Mouse (Mus musculus) natural killer cell, adult 2 months (primary cell): ENCODE measurements around the gene Epn2.

Experiments
- DNase-seq, 2 experiments: peaks; one replicate each; pipeline ENCODE4 v3.0.0; 2022; ENCODE audit warnings: low spot score in 2 of 2

The Epn2 gene

DNA sequence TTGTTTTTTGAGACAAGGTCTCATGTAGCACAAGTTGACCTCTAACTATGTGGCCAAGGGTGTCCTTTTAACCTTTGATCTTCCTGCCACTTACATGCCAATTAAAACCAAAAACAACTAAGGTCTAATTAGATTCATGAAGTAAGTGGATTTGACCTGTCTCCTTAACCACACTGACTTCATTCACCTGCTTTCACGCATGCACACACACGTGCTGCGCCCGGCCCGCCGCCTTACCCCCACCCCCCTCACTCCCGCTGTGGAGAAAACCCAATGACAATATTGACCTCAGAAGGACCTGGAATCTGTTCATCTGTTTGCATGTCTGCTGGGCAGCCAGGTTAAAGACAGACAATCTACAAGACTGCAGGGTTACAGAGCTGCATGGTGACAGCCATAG lies 38.8 kb downstream of the Epn2 start:
- no peak for DNase-seq

GRCm38 (mm10) chr11:61537362-61537761 lies 42.1 kb downstream of the Epn2 start:
- no peak for DNase-seq

DNA sequence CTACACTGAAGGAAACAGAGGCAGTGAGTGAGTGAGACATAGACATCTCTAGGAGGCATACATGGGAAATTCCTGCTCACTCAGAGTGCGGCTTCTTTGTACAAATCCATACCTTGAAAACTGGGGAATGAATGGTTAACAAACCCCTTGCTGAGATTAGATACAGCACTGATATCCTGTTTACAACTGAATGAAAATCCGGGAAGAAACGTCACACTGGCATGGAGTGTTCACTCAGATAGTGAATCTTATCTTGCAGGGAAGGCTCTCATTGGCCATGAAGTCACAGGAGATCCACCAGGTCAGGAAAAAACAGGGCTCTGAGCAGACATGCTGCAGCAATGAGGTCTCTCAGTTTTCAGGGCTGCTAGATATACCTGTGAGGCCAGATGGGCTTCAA lies 42.5 kb downstream of the Epn2 start:
- no peak for DNase-seq

GRCm38 (mm10) chr11:61535530-61535929 lies 44.0 kb downstream of the Epn2 start:
- DNase-seq, result no peak

- no peak for DNase-seq
Measured at GRCm38 (mm10) chr11:61533571-61533970, 45.9 kb downstream of the Epn2 start.

DNA sequence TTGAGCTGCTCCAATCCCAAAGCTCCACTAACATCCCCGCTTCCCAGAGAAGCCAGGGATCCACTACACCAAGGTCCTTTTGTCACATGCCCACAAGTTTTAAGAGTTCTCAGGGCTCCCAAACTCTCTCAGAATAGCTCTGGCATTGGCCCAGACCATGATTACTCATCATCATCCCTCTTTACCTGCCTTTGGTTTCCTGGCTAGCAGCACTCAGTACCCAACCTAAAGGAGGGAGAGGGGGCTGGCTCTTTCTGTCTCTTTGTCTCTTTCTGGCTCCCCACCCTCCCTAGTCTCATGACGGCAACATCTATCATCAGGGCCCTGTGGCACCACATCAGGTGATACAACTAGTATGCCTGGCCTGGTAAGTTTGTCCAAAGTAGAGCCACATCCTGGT lies 46.7 kb downstream of the Epn2 start:
- no peak for DNase-seq

GRCm38 (mm10) chr11:61529268-61529713 lies 50.2 kb downstream of the Epn2 start:
- DNase-seq, result no peak

- DNase-seq, result no peak
Measured at GRCm38 (mm10) chr11:61526872-61527271, 52.6 kb downstream of the Epn2 start.

DNA sequence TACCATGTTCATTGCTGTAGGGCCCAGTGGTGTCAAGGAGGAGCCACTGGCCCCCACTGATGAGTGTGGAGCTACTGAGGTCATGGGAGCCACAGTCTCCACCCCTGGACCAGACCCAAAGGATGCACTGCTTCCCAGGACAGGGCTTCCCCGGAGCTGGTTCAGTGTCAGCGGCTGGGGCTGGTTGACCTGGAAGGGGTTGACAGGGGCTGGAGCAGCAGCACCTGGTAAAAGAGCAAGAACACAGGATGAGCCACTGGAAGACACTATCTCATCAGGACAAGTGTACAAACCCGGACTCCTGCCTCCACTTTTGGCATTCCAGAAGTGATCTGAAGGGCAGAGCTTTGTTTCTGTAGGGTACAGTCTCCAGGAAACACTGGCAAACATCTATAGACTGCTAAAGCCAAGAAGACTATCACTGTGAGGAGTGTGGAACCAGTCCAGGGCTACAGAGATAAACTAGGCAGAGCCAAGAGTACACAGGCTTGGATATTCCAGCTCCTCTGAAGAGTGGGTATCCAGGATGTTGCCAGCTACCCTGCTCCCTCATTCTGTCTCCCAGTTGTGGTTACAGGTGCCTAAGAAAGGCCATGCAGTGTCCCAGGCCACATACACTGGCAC lies 59.9 kb downstream of the Epn2 start:
- DNase-seq, result no peak

GRCm38 (mm10) chr11:61518871-61519270 lies 60.6 kb downstream of the Epn2 start:
- no peak for DNase-seq

GRCm38 (mm10) chr11:61517971-61518370 lies 61.5 kb downstream of the Epn2 start:
- no peak for DNase-seq

- peak in 1 of 2 experiments; percentile 25 for DNase-seq
Measured at GRCm38 (mm10) chr11:61514953-61515352, 64.5 kb downstream of the Epn2 start.

DNA sequence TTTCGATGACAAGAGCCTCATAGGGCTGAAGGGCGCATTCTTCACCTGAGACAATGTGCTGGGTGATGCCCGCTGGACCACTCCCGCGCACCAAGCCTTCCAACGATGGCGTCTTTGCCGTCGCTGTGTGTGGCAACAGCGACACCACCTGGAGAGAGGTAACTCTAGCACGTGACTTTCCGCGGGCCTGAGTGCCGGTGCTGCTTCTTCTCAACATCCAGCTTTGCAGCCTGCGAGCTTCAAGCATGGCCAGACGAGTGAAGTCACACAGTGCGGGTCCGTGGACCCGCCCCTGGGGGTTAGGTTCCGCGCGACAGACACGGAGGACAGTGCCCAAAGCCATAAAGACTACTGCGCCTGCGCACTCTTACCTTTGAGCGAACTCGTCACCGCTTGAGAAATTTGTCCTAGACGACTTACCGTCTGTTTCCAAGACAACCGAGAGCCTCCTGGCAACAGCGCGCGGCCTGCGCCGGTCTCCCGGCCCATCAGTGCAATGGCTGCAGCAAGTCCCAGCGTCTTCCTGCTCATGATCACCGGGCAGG lies 74.7 kb downstream of the Epn2 start, which contains the start of gene B9d1:
TSS of gene B9d1 (plus strand) at position 432 of the 545 bp plus-strand sequence.
- DNase-seq, result peak; percentile 93 to 95

GRCm38 (mm10) chr11:61503933-61504332 lies 75.6 kb downstream of the Epn2 start:
- DNase-seq, result no peak

DNA sequence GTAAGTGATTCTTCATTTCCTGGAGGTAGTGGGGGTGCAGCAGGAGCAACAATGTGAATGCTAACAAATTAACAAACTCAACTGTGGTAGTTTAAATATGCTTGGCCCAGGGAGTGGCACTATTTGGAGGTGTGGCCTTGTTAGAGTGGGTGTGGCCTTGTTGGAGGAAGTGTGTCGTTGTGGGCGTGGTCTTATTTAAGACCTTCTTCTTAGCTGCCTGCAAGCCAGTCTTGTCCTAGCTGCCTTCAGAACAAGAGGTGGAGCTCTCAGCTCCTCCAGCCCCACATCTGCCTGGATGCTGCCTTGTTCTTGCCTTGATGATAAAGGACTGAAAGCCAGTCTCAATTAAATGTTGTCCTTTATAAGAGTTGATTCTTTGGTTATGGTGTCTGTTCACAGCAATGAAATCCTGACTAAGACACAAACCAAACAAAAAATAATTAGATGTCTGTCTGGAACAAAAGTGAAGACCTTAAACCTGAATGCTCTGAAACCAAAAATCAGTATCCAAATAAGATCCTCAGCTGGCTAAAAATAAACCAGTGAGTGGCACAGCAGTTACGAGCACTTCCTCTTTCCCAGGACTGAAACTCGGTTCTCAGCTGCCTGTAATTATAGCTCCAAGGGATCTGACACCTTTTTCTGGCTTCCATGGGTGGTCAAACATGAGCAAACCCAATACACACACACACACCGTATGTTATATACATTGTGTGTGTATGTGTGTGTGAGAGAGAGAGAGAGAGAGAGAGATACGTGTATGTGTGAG lies 80.6 kb downstream of the Epn2 start:
- peak in 1 of 2 experiments; percentile 35 for DNase-seq

DNA sequence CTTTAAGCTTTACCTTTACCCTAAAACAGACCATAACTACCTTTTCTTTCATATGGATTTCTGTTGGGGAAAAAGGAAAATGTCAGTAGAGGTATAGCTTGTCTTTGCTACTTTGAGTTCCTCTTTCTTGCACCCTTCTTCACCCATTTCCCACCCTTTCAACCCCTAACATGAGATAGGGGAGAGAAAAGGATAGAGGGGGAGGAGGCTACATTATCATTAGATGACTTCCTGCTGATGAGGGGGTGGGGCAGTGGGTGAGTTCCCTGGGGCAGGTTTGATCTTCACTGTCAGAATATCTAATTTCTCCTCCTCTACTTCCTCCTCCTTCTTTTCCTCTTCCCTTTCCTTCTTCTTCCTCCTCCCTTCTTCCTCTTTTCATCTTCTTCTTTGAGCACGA lies 82.0 kb downstream of the Epn2 start:
- no peak for DNase-seq

DNA sequence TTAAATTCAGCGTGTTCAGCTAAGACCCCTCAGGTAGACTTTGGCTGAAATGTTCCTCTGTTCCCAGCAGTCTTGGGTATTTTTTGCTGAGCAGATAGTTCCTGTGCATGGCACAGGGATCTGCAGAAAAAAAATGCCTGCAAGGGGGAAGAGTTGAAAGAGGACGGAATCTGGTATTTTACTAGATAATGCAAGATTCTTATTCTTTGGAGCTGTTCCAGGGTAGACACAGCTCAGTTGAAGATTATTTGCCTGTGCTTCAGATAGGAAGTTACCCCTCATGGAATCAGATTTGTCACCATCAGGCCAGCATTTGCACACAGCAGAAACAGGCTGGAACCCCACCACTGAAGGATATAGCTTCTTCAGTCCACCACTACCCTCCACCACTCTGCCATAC lies 84.0 kb downstream of the Epn2 start:
- no peak for DNase-seq

DNA sequence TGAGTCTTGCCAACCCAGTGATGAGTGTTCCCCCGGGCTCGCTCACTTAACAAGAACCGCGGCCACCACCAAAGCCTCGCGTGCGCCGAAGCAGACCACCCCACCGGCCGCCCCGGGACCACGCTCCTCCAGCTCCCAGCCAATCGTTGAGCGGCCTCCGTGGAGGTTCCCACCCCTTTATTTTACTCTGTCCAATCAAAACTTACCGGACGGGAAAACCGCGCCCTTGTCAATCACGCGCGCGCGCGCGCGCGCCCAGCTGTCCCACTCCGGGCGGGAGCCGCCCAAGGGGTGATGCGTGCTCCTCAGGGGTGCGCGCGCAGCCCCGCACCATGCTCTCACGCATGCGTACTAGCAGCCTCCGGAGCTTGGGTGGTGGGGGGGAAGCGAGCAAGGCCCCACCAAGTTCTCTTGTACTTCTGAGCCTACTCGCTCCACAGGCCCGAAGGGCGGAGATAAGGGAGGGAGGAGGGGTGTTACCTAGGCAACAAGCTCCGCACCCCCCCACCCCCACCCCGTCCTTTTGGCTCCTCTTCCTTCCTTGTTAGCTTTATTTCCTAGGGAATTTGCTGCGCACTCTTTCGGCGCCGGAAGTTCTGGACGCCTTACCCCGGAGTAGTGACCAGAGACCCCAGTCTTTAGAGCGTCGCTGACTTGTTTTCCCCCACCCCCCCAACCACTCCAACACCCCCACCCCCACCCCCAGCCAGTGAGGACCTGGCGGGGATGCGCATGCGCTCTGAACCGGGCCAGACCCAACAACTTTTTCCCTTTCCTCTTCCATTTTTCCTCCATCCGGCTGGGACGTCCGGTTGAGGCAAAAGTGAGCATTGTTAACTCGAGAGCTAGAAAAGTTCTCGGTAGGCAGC lies 85.1 kb downstream of the Epn2 start, which contains the start of gene Mapk7:
TSS of gene Mapk7 (minus strand) at position 278 of the 869 bp plus-strand sequence.
- DNase-seq, result peak; percentile 91 to 95

GRCm38 (mm10) chr11:61493525-61494128 lies 85.9 kb downstream of the Epn2 start:
- DNase-seq, result no peak

GRCm38 (mm10) chr11:61492749-61493401 lies 86.6 kb downstream of the Epn2 start:
- DNase-seq, result no peak

GRCm38 (mm10) chr11:61490944-61491520 lies 88.5 kb downstream of the Epn2 start:
- no peak for DNase-seq
